Mouse (Mus musculus) kidney, adult 11 months (tissue): ENCODE results near the gene Drc1.

Source experiments
- DNase-seq: peaks from one replicate; pipeline ENCODE4 v3.0.0; 2022

The Drc1 gene

GRCm38 (mm10) chr5:30287106-30287882 lies 6.1 kb downstream of the Drc1 start:
- no peak for DNase-seq

- DNase-seq, result no peak
These were observed 59.6 kb downstream of the Drc1 start for GRCm38 (mm10) chr5:30340815-30341214.

GRCm38 (mm10) chr5:30341601-30342365 lies 60.6 kb downstream of the Drc1 start:
- DNase-seq, result no peak

- no peak for DNase-seq
These were observed 61.4 kb downstream of the Drc1 start for GRCm38 (mm10) chr5:30342601-30343015.

GRCm38 (mm10) chr5:30343107-30343506 lies 61.9 kb downstream of the Drc1 start:
- peak; percentile 24 for DNase-seq

GRCm38 (mm10) chr5:30343886-30344285 lies 62.7 kb downstream of the Drc1 start:
- DNase-seq, result no peak

- DNase-seq, result no peak
These were observed 72.4 kb downstream of the Drc1 start for GRCm38 (mm10) chr5:30353605-30354004.

GRCm38 (mm10) chr5:30355114-30355513 lies 73.9 kb downstream of the Drc1 start:
- DNase-seq, result no peak

GRCm38 (mm10) chr5:30355559-30356159 lies 74.5 kb downstream of the Drc1 start:
- no peak for DNase-seq

GRCm38 (mm10) chr5:30356647-30357046 lies 75.5 kb downstream of the Drc1 start:
- no peak for DNase-seq

- no peak for DNase-seq
These were observed 77.4 kb downstream of the Drc1 start for GRCm38 (mm10) chr5:30358436-30359099.

GRCm38 (mm10) chr5:30367405-30367804 lies 86.2 kb downstream of the Drc1 start:
- no peak for DNase-seq

- no peak for DNase-seq
These were observed 88.2 kb downstream of the Drc1 start for GRCm38 (mm10) chr5:30369426-30369825.

GRCm38 (mm10) chr5:30382876-30383275 lies 101.7 kb downstream of the Drc1 start:
- no peak for DNase-seq

GRCm38 (mm10) chr5:30387726-30388125 lies 106.5 kb downstream of the Drc1 start:
- DNase-seq, result no peak

GRCm38 (mm10) chr5:30389836-30390235 lies 108.6 kb downstream of the Drc1 start:
- no peak for DNase-seq

- peak; percentile 42 for DNase-seq
These were observed 110.3 kb downstream of the Drc1 start for GRCm38 (mm10) chr5:30391473-30391872.

GRCm38 (mm10) chr5:30400521-30400920 lies 119.3 kb downstream of the Drc1 start:
- DNase-seq, result no peak

GRCm38 (mm10) chr5:30401165-30401564 lies 120.0 kb downstream of the Drc1 start:
- DNase-seq, result no peak

GRCm38 (mm10) chr5:30406876-30407275 lies 125.7 kb downstream of the Drc1 start:
- DNase-seq, result no peak

GRCm38 (mm10) chr5:30411524-30411923 lies 130.3 kb downstream of the Drc1 start:
- DNase-seq, result peak; percentile 51

GRCm38 (mm10) chr5:30415381-30415780 lies 134.2 kb downstream of the Drc1 start:
- no peak for DNase-seq

GRCm38 (mm10) chr5:30415876-30416275 lies 134.7 kb downstream of the Drc1 start:
- DNase-seq, result no peak
